Mouse (Mus musculus) cortical plate, adult 2 months (tissue): ENCODE measurements around the gene B9d1.
A peak's percentile ranks its signal among the peaks of the same experiment; 100 is the strongest.

Source experiments
- CTCF ChIP-seq: fragments of 200-500 bp; IDR thresholded peaks from 2 replicates; pipeline ENCODE4 v1.5.1; 2011; ENCODE audit warnings: mild to moderate bottlenecking, control low read depth, low read length; ENCODE audit not compliant: insufficient read depth; ENCODE audit errors: extremely low read depth
- POLR2A ChIP-seq: fragments of 200-500 bp; IDR thresholded peaks from 2 replicates; pipeline ENCODE4 v1.6.1; 2011; ENCODE audit warnings: mild to moderate bottlenecking, low read length, control low read depth; ENCODE audit not compliant: insufficient read depth; ENCODE audit errors: extremely low read depth

- no peak for TF ChIP-seq POLR2A
- TF ChIP-seq CTCF: peak; percentile 40; the same call in 1 of the 2 replicates
Observed at GRCm38 (mm10) chr11:61514953-61515352, 10.0 kb downstream of the B9d1 start.
